Mouse (Mus musculus) liver, embryonic 15.5 days (tissue): ENCODE results near the gene Tnrc6b. TPM values are rescaled to one million over a fixed set of nuclear protein-coding genes. Genes with fewer than 3 reads are reported as not detected.

Experiments
- ATAC-seq: fragments of 200-750 bp; cut with Nextera tagmentation; 2 replicates; pipeline ENCODE4 v1.8.0; 2017; ENCODE audit warnings: moderate number of reproducible peaks, mild to moderate bottlenecking, moderate library complexity; ENCODE audit not compliant: insufficient read depth
- H3K27ac ChIP-seq: fragments of 300-500 bp; sonication (generic); replicated peaks from 2 replicates; pipeline ENCODE4 v1.5.1; 2015; ENCODE audit warnings: mild to moderate bottlenecking, inconsistent platforms
- H3K27me3 ChIP-seq: fragments of 300-500 bp; sonication (generic); 2 replicates; pipeline ENCODE4 v1.6.1; 2015; ENCODE audit warnings: mild to moderate bottlenecking, inconsistent platforms
- H3K36me3 ChIP-seq: fragments of 300-500 bp; sonication (generic); replicated peaks from 2 replicates; pipeline ENCODE4 v1.6.1; 2015; ENCODE audit warnings: moderate library complexity, mild to moderate bottlenecking, inconsistent platforms
- H3K4me1 ChIP-seq: fragments of 300-500 bp; sonication (generic); replicated peaks from 2 replicates; pipeline ENCODE4 v1.6.1; 2015; ENCODE audit warnings: inconsistent platforms
- H3K4me2 ChIP-seq: fragments of 300-500 bp; sonication (generic); 2 replicates; pipeline ENCODE4 v1.6.1; 2015; ENCODE audit warnings: moderate library complexity, mild to moderate bottlenecking, inconsistent platforms
- H3K4me3 ChIP-seq: fragments of 300-500 bp; sonication (generic); replicated peaks from 2 replicates; pipeline ENCODE4 v1.5.1; 2015; ENCODE audit warnings: mild to moderate bottlenecking, inconsistent platforms
- H3K9ac ChIP-seq: fragments of 300-500 bp; sonication (generic); 2 replicates; pipeline ENCODE4 v1.6.1; 2015; ENCODE audit warnings: moderate library complexity, mild to moderate bottlenecking, inconsistent platforms
- H3K9me3 ChIP-seq: fragments of 300-500 bp; sonication (generic); replicated peaks from 2 replicates; pipeline ENCODE4 v1.6.1; 2016; ENCODE audit warnings: inconsistent platforms
- whole genome bisulfite sequencing: fragments of 180-500 bp; shearing (Covaris S2); methylation state at CpG from one replicate; pipeline ENCODE4 v1.1.7; 2015; ENCODE audit warnings: mixed read lengths; ENCODE audit not compliant: insufficient replicate concordance; 5-methylcytosine and 5-hydroxymethylcytosine counted together
- polyA plus RNA-seq: library from polyadenylated mRNA; unstranded; fragments of >200 nt; fragmentation: Nextera tagmentation; extraction: Ambion mirVana; gene quantifications from 2 replicates; pipeline ENCODE4 v1.2.1, GENCODE M21; 2015

The Tnrc6b gene
- polyA plus RNA-seq, 1 experiment from 2014 or later, result 18.3 TPM

DNA sequence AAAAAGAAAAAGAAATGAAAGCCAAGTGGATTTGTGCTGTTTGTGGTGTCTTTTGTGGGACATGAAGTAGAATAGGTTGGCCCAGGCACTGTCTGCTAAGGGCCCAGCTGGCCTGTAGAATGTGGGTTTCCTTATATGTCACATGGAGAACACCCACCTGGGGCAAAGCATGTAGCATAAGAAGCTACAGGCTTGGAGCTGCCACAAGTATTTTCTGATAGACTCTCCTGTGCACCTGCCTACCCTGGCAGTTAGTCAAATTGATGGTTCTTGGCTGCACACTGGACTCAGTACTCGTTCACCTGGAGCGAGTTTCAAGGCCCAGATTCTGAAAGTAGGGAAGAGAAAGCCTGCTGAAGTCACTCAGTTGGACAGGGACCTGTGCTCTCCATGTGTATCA is 7.6 kb upstream of the Tnrc6b start:
- H3K4me1 ChIP-seq, result peaks cover 25% of the 10 kb centered on the region
- H3K9ac ChIP-seq, result no peak overlapping the region
- no peaks in the 10 kb centered on the region for H3K9me3 ChIP-seq
- ATAC-seq, result no peak
- no peak overlapping the region for H3K4me2 ChIP-seq
- H3K4me3 ChIP-seq, result no peak overlapping the region
- 58% methylated on average over 2 of the region's 2 CpGs for WGBS
- no peaks in the 10 kb centered on the region for H3K27me3 ChIP-seq
- H3K27ac ChIP-seq, result no peak overlapping the region
- H3K36me3 ChIP-seq, result no peaks in the 10 kb centered on the region

DNA sequence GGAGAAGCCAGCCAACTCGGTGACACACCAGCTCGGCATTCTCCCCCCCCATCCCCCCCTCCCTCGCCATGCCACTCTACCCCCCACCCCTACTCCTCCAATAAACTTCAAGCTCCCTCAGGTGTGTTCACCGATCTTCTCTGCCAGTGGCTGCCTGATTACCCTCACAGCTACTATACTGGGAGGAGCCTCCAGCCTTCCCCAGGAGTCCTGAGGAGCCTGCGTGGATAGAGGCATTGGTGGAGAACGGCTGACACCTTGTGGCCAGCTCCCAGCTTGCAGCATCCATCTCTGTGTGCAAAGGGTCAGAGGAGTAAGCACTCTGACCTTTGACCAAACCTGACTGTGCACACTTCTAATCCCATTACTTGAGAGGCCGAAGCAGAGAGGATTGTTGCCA is 6.8 kb upstream of the Tnrc6b start:
- peak overlapping the region; percentile 37; the same call in 1 of the 2 replicates for H3K4me2 ChIP-seq
- no peaks in the 10 kb centered on the region for H3K9me3 ChIP-seq
- 7% methylated on average over 7 of the region's 7 CpGs for WGBS
- H3K27ac ChIP-seq, result no peak overlapping the region
- no peaks in the 10 kb centered on the region for H3K27me3 ChIP-seq
- H3K4me3 ChIP-seq, result no peak overlapping the region
- H3K4me1 ChIP-seq, result peaks cover 25% of the 10 kb centered on the region
- ATAC-seq, result peak; percentile 68
- H3K36me3 ChIP-seq, result no peaks in the 10 kb centered on the region
- no peak overlapping the region for H3K9ac ChIP-seq

DNA sequence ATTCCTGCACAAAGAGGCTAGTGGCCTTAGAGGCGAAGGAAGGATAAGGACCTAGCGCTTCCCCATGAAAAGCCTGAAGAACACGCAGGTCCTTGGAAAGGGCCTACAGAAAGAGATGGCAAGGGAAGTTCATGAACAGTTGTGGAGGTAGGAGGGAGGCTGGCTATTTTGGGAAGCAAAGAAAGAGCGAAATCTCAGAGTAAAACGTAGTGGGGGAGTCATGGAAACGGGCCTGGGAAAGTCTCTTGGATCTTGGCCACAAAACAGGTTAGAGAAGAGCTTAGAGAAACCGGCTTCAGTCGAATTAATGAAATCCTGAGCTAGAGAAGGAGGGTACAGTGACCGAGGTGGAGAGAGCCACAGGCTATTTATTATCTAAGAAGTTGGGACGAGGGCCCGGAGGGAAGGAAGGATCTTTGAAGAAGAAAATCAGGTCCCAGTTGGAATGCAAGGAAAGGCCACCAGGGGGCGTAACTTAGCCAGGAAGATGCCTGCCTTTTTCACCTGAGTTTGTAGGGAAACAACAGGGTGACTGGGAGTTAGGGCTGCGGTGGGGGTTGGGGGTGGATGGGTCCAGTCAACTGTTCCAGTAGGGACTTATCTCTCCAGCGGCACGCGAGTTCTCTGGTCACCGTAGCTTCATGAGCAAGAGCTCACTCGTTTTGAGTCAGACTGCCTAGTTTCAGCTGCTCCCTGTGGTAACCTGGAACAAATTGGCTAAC is 5.1 kb upstream of the Tnrc6b start:
- peaks cover 31% of the 10 kb centered on the region for H3K4me1 ChIP-seq
- H3K9me3 ChIP-seq, result no peaks in the 10 kb centered on the region
- H3K4me3 ChIP-seq, result peak overlapping the region; percentile 40
- peak overlapping the region; percentile 31; the same call in 1 of the 2 replicates for H3K9ac ChIP-seq
- no peaks in the 10 kb centered on the region for H3K27me3 ChIP-seq
- ATAC-seq, result no peak
- H3K36me3 ChIP-seq, result no peaks in the 10 kb centered on the region
- 28% methylated on average over 18 of the region's 18 CpGs for WGBS
- H3K27ac ChIP-seq, result peak overlapping the region; percentile 6
- H3K4me2 ChIP-seq, result peak overlapping the region; percentile 70

DNA sequence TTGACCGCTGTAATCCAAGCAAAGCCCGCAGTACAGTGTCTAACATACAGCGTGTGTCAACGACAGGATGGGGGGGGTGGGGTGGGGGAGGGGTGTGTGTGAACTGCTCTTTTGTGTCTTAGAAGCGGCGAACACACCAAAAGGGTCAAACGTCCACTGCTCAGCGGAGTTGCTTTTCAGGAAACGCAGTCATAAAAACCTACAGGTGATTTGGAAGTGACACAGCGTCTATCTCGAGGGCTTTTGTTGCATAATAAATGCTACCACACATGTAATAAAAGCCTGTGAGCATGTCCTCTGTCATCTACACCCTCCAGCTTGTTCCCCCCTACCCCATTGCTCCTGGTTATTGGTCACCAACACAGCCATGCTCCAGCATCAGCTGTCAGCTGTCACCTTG is 4.5 kb upstream of the Tnrc6b start:
- WGBS, result 19% methylated on average over 11 of the region's 11 CpGs
- Histone ChIP-seq H3K4me2 (peak overlapping the region; percentile 70), H3K9ac (peak overlapping the region; percentile 31; the same call in 1 of the 2 replicates), H3K27ac (peak overlapping the region; percentile 6), H3K27me3 (no peaks in the 10 kb centered on the region), H3K4me3 (peak overlapping the region; percentile 40), H3K4me1 (peaks cover 31% of the 10 kb centered on the region), H3K36me3 (no peaks in the 10 kb centered on the region), H3K9me3 (no peaks in the 10 kb centered on the region)
- no peak for ATAC-seq

DNA sequence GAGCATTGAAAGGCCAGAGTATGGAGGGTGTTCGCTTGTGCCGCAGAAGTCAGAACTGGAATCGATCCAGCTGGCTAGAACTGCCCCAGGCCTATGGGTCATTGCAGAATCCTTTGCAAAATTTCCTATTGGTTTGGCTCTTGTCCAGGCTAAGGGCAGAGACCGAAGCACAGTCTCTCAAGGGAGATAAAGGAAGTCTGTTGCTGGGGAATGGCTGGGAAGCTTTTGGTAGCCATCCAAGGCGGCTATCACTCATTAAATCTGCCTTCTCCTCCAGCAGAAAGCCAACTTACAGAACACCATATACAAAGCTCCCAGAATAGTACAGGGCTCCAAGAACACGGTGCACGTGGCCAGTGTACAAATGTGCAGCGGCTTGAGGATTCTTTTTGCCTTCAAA is 4.0 kb upstream of the Tnrc6b start:
- Histone ChIP-seq H3K27ac (peak overlapping the region; percentile 16; the same call in 1 of the 2 replicates), H3K9me3 (no peaks in the 10 kb centered on the region), H3K4me1 (peaks cover 35% of the 10 kb centered on the region), H3K27me3 (no peaks in the 10 kb centered on the region), H3K9ac (no peak overlapping the region), H3K4me3 (no peak overlapping the region), H3K36me3 (no peaks in the 10 kb centered on the region), H3K4me2 (peak overlapping the region; percentile 70; the same call in 1 of the 2 replicates)
- WGBS, result 62% methylated on average over 8 of the region's 8 CpGs
- no peak for ATAC-seq

DNA sequence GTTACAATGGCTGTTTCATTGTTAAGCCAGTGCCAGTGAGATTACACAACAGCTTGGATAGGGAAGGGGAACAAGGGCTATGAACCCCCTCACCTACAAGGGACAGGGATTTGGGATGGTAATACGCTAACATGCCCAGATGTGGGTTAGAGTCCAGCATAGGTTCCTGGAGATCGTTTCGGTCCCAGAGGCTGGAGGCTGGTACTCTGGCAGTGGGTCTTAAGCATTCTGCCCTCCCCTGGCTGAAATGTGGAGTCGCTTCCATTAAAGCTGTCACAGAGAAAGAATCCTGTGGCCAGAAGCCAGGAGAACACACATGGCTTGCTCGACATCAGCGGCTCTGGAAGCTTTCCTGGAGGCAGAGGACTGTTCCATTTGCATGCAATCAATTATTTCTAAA is 1.5 kb upstream of the Tnrc6b start:
- 77% methylated on average over 6 of the region's 6 CpGs for WGBS
- no peak overlapping the region for H3K9ac ChIP-seq
- peak overlapping the region; percentile 94 for H3K4me2 ChIP-seq
- H3K4me1 ChIP-seq, result peaks cover 41% of the 10 kb centered on the region
- no peaks in the 10 kb centered on the region for H3K27me3 ChIP-seq
- H3K27ac ChIP-seq, result no peak overlapping the region; the same call in 1 of the 2 replicates
- no peaks in the 10 kb centered on the region for H3K36me3 ChIP-seq
- ATAC-seq, result no peak
- no peaks in the 10 kb centered on the region for H3K9me3 ChIP-seq
- H3K4me3 ChIP-seq, result no peak overlapping the region

DNA sequence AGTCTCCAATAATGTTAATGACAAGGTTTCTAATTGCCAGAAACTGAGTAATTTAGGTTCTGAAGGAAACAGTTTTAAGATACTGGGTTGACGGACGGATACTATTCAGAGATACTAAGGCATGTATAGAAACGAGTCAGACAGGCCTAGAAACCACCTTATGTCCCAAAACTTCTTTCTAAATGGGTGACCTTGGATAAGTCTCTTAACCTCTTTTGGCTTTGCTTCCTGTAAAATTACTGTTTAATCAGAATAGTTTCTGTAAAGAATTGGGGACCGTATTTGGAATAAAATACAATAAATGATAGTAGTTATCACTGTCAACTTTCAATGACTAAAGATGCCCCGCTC is 881 bp upstream of the Tnrc6b start:
- Histone ChIP-seq H3K27me3 (no peaks in the 10 kb centered on the region), H3K27ac (peak overlapping the region; percentile 91), H3K4me1 (peaks cover 41% of the 10 kb centered on the region), H3K4me2 (peak overlapping the region; percentile 94), H3K4me3 (peak overlapping the region; percentile 98), H3K36me3 (no peaks in the 10 kb centered on the region), H3K9ac (peak overlapping the region; percentile 12; the same call in 1 of the 2 replicates), H3K9me3 (no peaks in the 10 kb centered on the region)
- WGBS, result 9% methylated on average over 5 of the region's 5 CpGs
- no peak for ATAC-seq

DNA sequence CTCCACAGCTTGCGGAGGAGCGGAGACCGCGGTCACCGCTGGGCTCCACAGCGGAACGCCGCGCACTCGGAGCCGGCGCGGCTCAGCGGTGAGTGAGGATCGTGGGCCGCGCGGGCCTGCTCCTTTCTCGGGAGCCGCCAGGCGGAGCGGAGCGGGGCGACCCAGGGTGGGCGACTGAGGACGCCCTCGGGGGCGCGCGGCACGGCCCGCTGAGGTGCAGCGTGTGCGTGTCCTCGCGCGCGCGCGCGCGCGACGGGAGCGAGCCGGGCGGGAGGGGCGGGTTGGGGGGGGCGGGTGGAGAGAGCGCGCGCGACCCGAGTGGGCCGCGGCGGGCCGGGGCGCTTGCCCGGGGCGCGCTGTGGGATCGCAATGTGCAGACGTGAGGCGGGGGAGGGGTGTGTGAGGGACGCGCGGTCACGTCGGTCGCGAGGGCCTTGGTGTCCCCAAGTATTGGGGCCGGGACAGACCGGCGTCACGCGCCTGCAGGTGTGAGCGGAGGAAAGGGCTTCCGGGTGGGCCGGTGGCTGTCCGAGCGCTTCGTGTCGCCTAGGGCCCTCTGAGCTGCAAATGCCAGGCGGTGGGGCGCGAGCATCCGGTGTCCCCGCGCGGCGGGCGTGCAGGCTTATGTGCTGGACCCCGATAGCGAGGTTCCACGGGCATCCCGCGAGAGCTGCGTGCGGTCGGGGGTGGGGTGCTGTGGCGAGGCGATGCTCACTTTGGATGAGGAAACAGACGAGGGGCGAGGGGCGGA is 463 bp downstream of the Tnrc6b start:
- Histone ChIP-seq H3K27me3 (no peaks in the 10 kb centered on the region), H3K4me2 (peak overlapping the region; percentile 94), H3K9me3 (no peaks in the 10 kb centered on the region), H3K4me1 (peaks cover 32% of the 10 kb centered on the region), H3K4me3 (peak overlapping the region; percentile 98), H3K27ac (peak overlapping the region; percentile 87), H3K36me3 (no peaks in the 10 kb centered on the region), H3K9ac (peak overlapping the region; percentile 89)
- ATAC-seq, result peak; percentile 8
- under 1% methylated on average over 96 of the region's 106 CpGs for WGBS

DNA sequence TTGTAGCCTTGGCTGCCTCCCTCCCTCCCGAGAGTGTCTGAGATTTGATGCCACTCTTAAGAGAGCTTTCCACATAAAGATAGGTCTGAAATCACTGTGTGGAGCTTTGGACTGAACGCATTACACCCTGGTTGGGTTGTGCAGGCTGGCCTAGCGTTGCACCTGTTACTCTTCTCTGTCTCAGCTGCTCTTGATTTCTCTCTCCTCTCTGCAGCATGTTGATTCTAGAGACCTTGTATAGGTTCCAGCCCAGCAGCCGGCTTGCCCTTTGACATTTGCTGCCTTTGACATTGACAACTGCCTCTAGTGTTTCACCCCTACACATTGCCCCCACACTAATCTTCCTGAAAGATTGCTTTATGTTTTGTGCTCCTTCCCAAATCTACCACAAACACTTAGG is 3.2 kb downstream of the Tnrc6b start:
- no peaks in the 10 kb centered on the region for H3K36me3 ChIP-seq
- H3K27me3 ChIP-seq, result no peaks in the 10 kb centered on the region
- H3K9me3 ChIP-seq, result no peaks in the 10 kb centered on the region
- H3K9ac ChIP-seq, result no peak overlapping the region
- no peak overlapping the region for H3K4me3 ChIP-seq
- ATAC-seq, result no peak
- H3K27ac ChIP-seq, result no peak overlapping the region
- no peak overlapping the region for H3K4me2 ChIP-seq
- WGBS, result 56% methylated on average over 4 of the region's 4 CpGs
- peaks cover 20% of the 10 kb centered on the region for H3K4me1 ChIP-seq

DNA sequence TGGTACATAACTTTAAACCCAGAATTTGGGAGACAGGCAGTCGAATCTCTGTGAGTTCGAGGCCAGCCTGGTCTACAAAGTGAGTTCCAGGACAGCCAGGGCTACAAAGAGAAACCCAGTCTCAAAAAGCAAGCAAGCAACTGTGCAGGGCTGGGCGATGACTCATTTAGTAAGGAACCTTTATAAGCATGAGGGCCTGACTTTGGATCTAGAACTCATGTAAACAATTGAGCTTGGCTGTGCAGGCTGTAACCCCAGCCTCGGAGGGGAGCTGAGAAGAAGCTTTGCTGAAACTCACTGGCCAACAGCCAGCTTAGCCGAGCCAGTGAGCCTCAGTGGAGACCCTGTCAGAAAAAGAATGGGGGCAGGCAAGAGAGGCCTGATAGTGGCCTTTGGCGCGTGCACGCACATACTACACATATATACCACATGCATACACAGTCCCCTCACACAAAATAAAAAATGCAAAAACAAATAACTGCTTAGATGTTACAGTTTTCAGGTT is 5.6 kb downstream of the Tnrc6b start:
- no peak overlapping the region for H3K4me2 ChIP-seq
- WGBS, result 70% methylated on average over 8 of the region's 8 CpGs
- no peak overlapping the region for H3K27ac ChIP-seq
- H3K4me1 ChIP-seq, result peaks cover 20% of the 10 kb centered on the region
- no peaks in the 10 kb centered on the region for H3K27me3 ChIP-seq
- no peak overlapping the region for H3K4me3 ChIP-seq
- no peak overlapping the region for H3K9ac ChIP-seq
- no peak for ATAC-seq
- no peaks in the 10 kb centered on the region for H3K9me3 ChIP-seq
- no peaks in the 10 kb centered on the region for H3K36me3 ChIP-seq

DNA sequence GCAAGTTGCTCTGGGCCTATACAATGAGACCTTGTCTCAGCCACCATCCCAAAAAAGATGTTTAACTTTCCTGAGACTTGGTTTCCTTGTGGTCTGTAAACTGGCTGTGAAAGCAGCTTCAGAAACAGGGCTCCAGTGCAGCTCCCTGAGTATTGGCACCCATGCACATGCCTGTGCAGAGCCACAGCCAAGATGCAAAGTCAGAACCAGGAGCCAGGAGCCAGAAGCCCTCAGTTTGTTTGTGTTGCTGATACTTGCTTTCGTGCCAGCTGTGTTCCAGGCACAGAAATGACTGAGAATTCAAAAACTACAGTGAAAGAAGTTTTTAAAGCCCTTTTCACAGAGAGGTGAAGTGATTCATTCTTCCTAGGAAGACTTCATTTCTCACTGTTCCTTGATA is 6.3 kb downstream of the Tnrc6b start:
- WGBS, result 55% methylated on average over 1 of the region's 1 CpGs
- no peaks in the 10 kb centered on the region for H3K9me3 ChIP-seq
- H3K9ac ChIP-seq, result no peak overlapping the region
- no peak overlapping the region for H3K4me3 ChIP-seq
- no peaks in the 10 kb centered on the region for H3K27me3 ChIP-seq
- no peaks in the 10 kb centered on the region for H3K36me3 ChIP-seq
- peaks cover 18% of the 10 kb centered on the region for H3K4me1 ChIP-seq
- no peak overlapping the region for H3K4me2 ChIP-seq
- ATAC-seq, result no peak
- no peak overlapping the region for H3K27ac ChIP-seq
